Comparison of ENCODE assay signal across 8 mouse cellular contexts in the genomic region with DNA sequence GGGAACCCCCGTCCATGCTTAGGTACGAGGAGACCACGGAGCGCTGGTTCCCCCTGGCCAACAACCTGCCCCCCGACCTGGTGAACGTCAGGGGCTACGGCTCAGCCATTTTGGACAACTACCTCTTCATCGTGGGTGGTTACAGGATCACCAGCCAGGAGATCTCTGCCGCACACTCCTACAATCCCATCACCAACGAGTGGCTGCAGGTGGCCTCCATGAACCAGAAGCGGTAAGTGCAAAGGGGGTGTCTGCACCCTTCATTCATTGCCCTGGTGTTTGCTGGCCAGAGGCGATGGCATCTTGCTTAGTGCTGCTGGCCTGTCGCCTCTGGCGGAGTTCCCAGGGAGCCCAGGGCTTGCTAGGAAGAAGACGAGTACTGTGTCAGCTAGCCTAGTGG. TPM values are rescaled to one million over a fixed set of nuclear protein-coding genes. Genes with fewer than 3 reads are reported as not detected.
DNase-seq lines count a peak whose midpoint lies in the region; ATAC-seq lines count a peak whose summit lies in the region.

No protein-coding gene starts in this region.

- H3K4me1 ChIP-seq in intestine, embryonic 16.5 days (ENCODE audit: control insufficient read depth, insufficient read depth, low read length): peaks cover 15% of the 10 kb centered on the region
- H3K4me1 ChIP-seq in limb, embryonic 11.5 days (ENCODE audit: control insufficient read depth, insufficient read depth, low read length): peaks cover 7% of the 10 kb centered on the region; the same call in 1 of the 2 replicates
- peaks cover 24% of the 10 kb centered on the region; the same call in 1 of the 2 replicates for H3K4me1 ChIP-seq in midbrain, embryonic 14.5 days (ENCODE audit: control insufficient read depth, insufficient read depth, low read length)

- peak overlapping the region; percentile 92 for H3K27ac ChIP-seq in intestine, embryonic 16.5 days (ENCODE audit: low read length)
- no peak overlapping the region for H3K27ac ChIP-seq in limb, embryonic 11.5 days (replicated peaks; ENCODE audit: low read depth, low read length)
- H3K27ac ChIP-seq in midbrain, embryonic 14.5 days (replicated peaks; ENCODE audit: low read depth, low read length): peak overlapping the region; percentile 91

- peak overlapping the region; percentile 89 for H3K4me2 ChIP-seq in intestine, embryonic 16.5 days (ENCODE audit: low read depth, low read length)
- H3K4me2 ChIP-seq in limb, embryonic 11.5 days (ENCODE audit: low read depth, severe bottlenecking): peak overlapping the region; percentile 93
- H3K4me2 ChIP-seq in midbrain, embryonic 14.5 days (ENCODE audit: low read length): peak overlapping the region; percentile 91

- WGBS in intestine, embryonic 16.5 days: 2% methylated on average over 15 of the region's 15 CpGs
- 2% methylated on average over 15 of the region's 15 CpGs for WGBS in limb, embryonic 11.5 days
- 2% methylated on average over 15 of the region's 15 CpGs for WGBS in midbrain, embryonic 14.5 days

- intact Hi-C loops in gastrocnemius, postnatal 36 days (cut with DNase I): no loop called here

- no peaks in the 10 kb centered on the region for H3K27me3 ChIP-seq in intestine, embryonic 16.5 days (replicated peaks; ENCODE audit: control insufficient read depth, insufficient read depth, low read length)
- H3K27me3 ChIP-seq in limb, embryonic 11.5 days (ENCODE audit: control insufficient read depth, insufficient read depth, low read length): no peaks in the 10 kb centered on the region
- H3K27me3 ChIP-seq in midbrain, embryonic 14.5 days (ENCODE audit: control insufficient read depth, insufficient read depth, low read length): no peaks in the 10 kb centered on the region

- peak; percentile 1; the same call in 1 of the 2 replicates for ATAC-seq in intestine, embryonic 16.5 days
- ATAC-seq in limb, embryonic 11.5 days (ENCODE audit: insufficient number of reproducible peaks, low FRiP score, low TSS enrichment, low read depth): peak; percentile 18; the same call in 1 of the 2 replicates
- ATAC-seq in midbrain, embryonic 14.5 days (ENCODE audit: low FRiP score, low TSS enrichment): peak; percentile 7; the same call in 1 of the 2 replicates

- H3K9me3 ChIP-seq in intestine, embryonic 16.5 days (ENCODE audit: control insufficient read depth, low read length): no peaks in the 10 kb centered on the region
- no peaks in the 10 kb centered on the region for H3K9me3 ChIP-seq in limb, embryonic 11.5 days (ENCODE audit: control insufficient read depth, low read length)
- H3K9me3 ChIP-seq in midbrain, embryonic 14.5 days (ENCODE audit: control insufficient read depth, low read length): no peaks in the 10 kb centered on the region

- peak overlapping the region; percentile 77 for H3K4me3 ChIP-seq in intestine, embryonic 16.5 days (ENCODE audit: low read length)
- peak overlapping the region; percentile 61 for H3K4me3 ChIP-seq in limb, embryonic 11.5 days (ENCODE audit: low read depth, low read length)
- peak overlapping the region; percentile 80 for H3K4me3 ChIP-seq in midbrain, embryonic 14.5 days (replicated peaks; ENCODE audit: low read depth, low read length)

- H3K9ac ChIP-seq in intestine, embryonic 16.5 days (ENCODE audit: low read depth, low read length): peak overlapping the region; percentile 94
- peak overlapping the region; percentile 90 for H3K9ac ChIP-seq in limb, embryonic 11.5 days (ENCODE audit: low read length)
- peak overlapping the region; percentile 93 for H3K9ac ChIP-seq in midbrain, embryonic 14.5 days (replicated peaks; ENCODE audit: low read length)

- DNase-seq in urinary bladder, adult 18-20 months (ENCODE audit: low spot score in 2 of 2): peak; percentile 6 to 23
- DNase-seq in urinary bladder, postnatal 10 days (ENCODE audit: low spot score): no peak
- peak; percentile 55 for DNase-seq in embryo, embryonic 9.5 days (ENCODE audit: extremely low spot score)
- peak; percentile 40 to 48 for DNase-seq in gastrocnemius, postnatal 36 days
- DNase-seq in limb, embryonic 11.5 days (ENCODE audit: low spot score): peak; percentile 44
- DNase-seq in midbrain, embryonic 14.5 days: peak; percentile 65
- DNase-seq in testis, postnatal 10 days (ENCODE audit: low spot score): peak; percentile 67

- 0 out of 2 replicates have a peak, but pooled peaks cover 2% of the 10 kb centered on the region for H3K36me3 ChIP-seq in intestine, embryonic 16.5 days (ENCODE audit: control insufficient read depth, insufficient read depth, low read length)
- no peaks in the 10 kb centered on the region for H3K36me3 ChIP-seq in limb, embryonic 11.5 days (ENCODE audit: control insufficient read depth, insufficient read depth, low read length)
- H3K36me3 ChIP-seq in midbrain, embryonic 14.5 days (ENCODE audit: control insufficient read depth, insufficient read depth, low read length): peaks cover 5% of the 10 kb centered on the region; the same call in 1 of the 2 replicates

RNA-seq across cellular contexts. Expression of gene Klhl42, which starts 1.0 kb away (rescaled TPM):
- total RNA-seq in gastrocnemius, postnatal 36 days (2021): 1 to 10 TPM; 1.6 to 2.2 TPM
- polyA plus RNA-seq in intestine, embryonic 16.5 days (2015; fragmentation: Nextera tagmentation; extraction: Ambion mirVana): 4.6 and 5.2 TPM in 2 replicates
- polyA plus RNA-seq in limb, embryonic 11.5 days (2014; fragmentation: Nextera tagmentation; extraction: Ambion mirVana): 10.2 and 10.6 TPM in 2 replicates
- polyA plus RNA-seq in midbrain, embryonic 14.5 days (2014; fragmentation: Nextera tagmentation; extraction: Ambion mirVana): 7.3 and 8.9 TPM in 2 replicates

RNA-seq across cellular contexts. Expression of gene Mansc4, which starts 5.3 kb away (rescaled TPM):
- not detected for total RNA-seq in gastrocnemius, postnatal 36 days (2021)
- polyA plus RNA-seq in intestine, embryonic 16.5 days (2015; fragmentation: Nextera tagmentation; extraction: Ambion mirVana): 1.5 and 2.3 TPM in 2 replicates
- polyA plus RNA-seq in limb, embryonic 11.5 days (2014; fragmentation: Nextera tagmentation; extraction: Ambion mirVana): 1.9 and 2.5 TPM in 2 replicates
- 0.19 and 0.66 TPM in 2 replicates for polyA plus RNA-seq in midbrain, embryonic 14.5 days (2014; fragmentation: Nextera tagmentation; extraction: Ambion mirVana)

RNA-seq across cellular contexts. Expression of gene Mrps35, which starts 49.6 kb away (rescaled TPM):
- 10 to 100 TPM; 40.9 to 41.0 TPM for total RNA-seq in gastrocnemius, postnatal 36 days (2021)
- polyA plus RNA-seq in intestine, embryonic 16.5 days (2015; fragmentation: Nextera tagmentation; extraction: Ambion mirVana): 164 and 182 TPM in 2 replicates
- polyA plus RNA-seq in limb, embryonic 11.5 days (2014; fragmentation: Nextera tagmentation; extraction: Ambion mirVana): 111 and 115 TPM in 2 replicates
- 72.1 and 83.0 TPM in 2 replicates for polyA plus RNA-seq in midbrain, embryonic 14.5 days (2014; fragmentation: Nextera tagmentation; extraction: Ambion mirVana)

RNA-seq across cellular contexts. Expression of gene Rep15, which starts 59.8 kb away (rescaled TPM):
- under 1 TPM; 0.26 to 0.49 TPM for total RNA-seq in gastrocnemius, postnatal 36 days (2021)
- 9.7 and 11.0 TPM in 2 replicates for polyA plus RNA-seq in intestine, embryonic 16.5 days (2015; fragmentation: Nextera tagmentation; extraction: Ambion mirVana)
- 1.1 and 1.3 TPM in 2 replicates for polyA plus RNA-seq in limb, embryonic 11.5 days (2014; fragmentation: Nextera tagmentation; extraction: Ambion mirVana)
- polyA plus RNA-seq in midbrain, embryonic 14.5 days (2014; fragmentation: Nextera tagmentation; extraction: Ambion mirVana): 0.62 and 0.98 TPM in 2 replicates
